Mouse (Mus musculus): ENCODE data around the gene Adh6b.

DNA sequence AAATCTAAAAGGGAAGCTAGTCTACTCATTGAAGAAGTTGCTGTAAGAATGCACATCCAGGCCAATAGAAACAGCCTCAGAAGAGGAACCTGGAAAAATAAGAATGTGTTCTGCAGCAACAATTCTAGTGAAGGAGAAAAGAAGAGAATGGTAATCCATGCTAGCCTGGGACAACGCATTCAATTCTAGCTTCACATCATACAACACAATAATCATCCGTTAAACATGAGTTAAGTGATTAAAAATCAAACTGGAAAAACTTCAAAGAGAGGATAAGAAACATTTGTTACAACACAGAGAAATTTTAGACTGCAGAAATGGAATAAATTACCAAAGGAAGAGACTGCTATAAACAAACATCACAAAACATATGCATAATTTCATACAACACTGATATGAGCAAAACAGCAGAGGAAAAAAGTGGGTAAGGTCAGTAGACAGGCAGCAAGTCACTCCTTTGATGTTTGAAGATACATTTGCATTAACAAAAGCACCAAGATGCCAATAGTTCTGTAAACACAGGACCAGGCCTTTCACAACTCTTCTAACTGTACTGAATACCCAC lies 24.6 kb upstream of the Adh6b start:
- TF ChIP-seq POLR2A (IDR thresholded peaks at IDR 0.05; ENCODE audit: insufficient read length, low read depth) (no peak), USF1 (IDR thresholded peaks at IDR 0.05; ENCODE audit: low read depth) (no peak)
